Mouse (Mus musculus) WW6 (cell line): ENCODE data around the gene Dnm1.
"Not testable (repeated sequence)": the region's sequence is repeated elsewhere in the genome, so short reads cannot be mapped to it uniquely, and the experiment has no call there.

Source experiments
- DNase-seq: peaks from one replicate; pipeline ENCODE4 v3.0.0-alpha.2; 2013; ENCODE audit warnings: low read depth, low spot score

The Dnm1 gene

DNA sequence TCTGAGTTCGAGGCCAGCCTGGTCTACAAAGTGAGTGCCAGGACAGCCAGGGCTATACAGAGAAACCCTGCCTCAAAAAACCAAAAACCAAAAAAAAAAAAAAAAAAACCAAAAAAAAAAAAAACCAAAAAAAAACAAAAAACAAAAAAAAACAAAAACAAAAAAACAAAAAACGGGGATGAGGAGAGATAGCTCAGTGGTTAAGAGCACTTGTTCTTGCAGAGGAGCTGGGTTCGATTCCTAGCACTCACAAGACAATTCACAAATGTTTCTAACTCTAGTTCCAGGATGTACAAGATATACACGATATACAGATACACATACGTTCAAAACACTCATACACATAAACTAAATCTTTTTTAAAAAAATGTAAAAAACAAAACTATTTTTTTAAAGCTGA, 9.1 kb upstream of the Dnm1 start:
- DNase-seq: not testable (repeated sequence)

DNA sequence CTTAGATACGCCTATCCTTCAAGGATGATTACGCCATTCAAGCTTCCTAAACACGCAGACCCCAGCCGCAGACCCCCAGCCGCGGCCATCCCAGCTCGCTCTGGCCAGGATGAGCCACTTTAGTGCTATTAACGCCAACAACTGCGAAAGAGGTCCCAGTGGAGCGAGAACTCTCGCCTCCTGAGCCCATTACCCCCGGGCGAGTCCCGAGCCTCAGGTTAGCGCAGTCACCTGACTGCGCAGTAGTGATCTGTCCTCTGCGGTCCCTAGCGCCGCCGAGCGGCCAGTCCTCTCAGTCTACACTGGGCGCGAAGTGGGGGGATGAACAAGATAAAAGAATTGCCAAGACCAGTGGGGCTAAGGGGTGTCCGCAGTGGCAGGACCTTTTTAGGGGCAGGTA, 8.3 kb upstream of the Dnm1 start:
- no peak for DNase-seq

DNA sequence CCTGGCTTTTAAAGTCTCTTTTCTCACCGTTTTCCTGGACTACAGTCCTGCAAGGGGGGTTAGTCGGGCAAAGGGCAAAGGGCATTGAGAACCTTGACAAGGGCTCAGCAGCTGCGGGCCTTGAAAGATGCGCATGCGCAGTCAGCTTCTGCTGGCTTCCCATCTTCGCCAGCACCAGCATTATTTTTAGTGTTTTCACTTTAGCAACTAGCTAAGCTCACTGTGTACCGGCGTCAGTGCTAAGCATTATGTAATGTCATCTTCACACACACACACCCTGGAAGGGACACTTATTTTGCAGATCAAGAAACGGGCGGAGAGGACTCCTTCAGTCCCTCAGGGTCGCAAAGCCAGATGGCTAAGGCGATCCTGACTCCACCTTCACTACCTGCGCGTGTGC, 7.6 kb upstream of the Dnm1 start:
- DNase-seq: no peak

DNA sequence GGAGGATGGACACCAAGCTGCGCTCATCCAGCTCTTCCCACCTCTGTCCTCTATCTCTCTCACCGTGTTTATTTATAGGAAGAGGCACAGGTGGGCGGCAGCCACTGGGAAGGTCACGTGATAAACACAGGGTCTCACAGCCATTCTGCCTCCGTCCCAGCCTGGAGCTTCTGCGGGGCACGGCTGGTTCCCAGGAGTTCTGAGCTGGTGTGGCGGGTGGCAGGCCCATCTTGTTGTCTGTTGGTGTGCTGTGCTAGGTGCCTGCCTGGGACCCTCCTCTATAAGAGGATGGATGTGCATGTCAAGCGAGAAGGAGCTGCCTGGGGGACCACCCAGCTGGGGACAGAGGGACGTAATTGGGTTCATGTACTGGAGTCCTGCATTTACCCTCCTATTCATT, 5.2 kb upstream of the Dnm1 start:
- DNase-seq: no peak

DNA sequence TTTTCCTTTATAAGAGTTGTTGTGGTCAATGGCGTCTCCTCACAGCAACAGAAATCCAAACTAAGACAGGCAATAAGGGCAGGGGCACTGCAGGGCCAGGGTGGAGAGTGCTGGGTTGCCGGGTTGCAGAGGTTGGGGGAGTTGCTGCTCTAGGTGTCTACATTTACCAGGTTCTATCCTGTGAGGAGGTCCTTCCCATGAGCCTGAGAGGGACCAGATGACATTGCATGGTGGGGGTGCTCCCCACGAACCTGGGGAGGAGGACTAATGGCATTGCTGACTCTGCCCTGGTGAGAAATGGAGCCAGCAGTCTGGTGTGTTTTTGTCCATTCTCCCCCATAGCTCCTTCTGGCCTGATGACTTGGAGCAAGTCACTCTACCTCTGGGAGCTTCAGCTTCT, 4.6 kb upstream of the Dnm1 start:
- DNase-seq: no peak

DNA sequence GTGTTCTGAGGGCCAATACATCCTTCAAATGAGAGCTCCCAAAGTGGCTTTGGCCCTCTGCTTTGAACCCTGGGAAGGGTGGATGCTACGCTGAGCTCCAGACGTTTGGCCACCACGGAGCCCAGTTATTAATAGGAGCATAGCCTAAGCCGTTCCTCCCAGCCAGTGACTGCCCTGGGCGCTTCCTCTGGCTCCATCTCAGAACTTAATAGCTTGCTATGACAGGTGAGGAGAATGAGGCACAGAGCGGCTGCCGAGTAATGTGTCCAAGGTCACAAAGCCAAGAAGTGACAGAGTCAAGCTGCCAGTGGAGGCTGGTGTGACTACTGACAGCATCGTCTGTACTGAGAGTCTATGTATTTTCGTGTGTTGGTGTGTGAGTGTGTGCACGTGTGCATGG, 3.1 kb upstream of the Dnm1 start:
- no peak for DNase-seq

DNA sequence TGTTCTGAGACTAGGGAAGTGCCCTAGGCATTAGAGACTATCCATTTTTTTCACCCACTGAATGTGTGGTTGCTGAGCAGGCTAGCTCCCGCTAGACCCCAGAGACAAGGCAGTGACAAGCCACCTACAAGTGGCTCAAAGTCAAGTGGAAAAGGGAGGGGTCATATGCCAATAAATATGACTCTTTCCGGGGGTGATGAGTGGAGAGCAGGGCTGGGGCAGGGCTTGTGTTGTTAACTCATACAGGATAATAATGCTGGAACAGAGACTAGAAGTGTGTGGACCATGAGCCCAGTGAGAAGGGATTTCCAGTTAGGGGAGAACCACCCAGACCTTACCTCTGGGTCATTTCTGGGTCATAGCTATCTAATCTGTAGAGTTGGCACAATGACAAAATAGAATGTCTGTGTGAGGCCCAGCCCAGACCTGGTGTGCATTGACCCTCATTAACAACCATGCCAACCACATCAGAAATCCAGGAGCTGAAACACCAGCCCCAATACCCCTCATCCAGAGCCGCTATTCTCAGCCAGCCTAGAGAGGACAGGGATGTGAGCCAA, 1.3 kb upstream of the Dnm1 start:
- DNase-seq: no peak

DNA sequence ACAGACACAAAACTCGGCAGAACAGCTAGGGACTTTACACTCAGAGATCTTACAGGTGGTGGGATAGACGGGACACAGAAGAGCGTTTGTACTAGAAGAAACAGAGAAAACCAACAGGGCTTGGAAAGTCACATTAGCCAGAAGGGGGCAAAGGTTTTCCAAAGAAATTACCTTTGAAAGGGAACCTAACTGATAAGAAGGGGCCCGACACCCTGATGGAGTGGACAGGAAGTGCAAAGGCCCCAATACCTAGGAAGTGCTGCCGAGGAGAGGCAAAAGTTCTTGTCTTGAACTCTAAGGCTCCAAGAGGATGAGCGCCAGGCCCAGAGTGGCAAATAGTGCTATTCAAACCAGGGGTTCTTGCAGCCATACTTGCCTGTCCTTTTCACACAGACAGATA, 698 bp upstream of the Dnm1 start:
- no peak for DNase-seq

DNA sequence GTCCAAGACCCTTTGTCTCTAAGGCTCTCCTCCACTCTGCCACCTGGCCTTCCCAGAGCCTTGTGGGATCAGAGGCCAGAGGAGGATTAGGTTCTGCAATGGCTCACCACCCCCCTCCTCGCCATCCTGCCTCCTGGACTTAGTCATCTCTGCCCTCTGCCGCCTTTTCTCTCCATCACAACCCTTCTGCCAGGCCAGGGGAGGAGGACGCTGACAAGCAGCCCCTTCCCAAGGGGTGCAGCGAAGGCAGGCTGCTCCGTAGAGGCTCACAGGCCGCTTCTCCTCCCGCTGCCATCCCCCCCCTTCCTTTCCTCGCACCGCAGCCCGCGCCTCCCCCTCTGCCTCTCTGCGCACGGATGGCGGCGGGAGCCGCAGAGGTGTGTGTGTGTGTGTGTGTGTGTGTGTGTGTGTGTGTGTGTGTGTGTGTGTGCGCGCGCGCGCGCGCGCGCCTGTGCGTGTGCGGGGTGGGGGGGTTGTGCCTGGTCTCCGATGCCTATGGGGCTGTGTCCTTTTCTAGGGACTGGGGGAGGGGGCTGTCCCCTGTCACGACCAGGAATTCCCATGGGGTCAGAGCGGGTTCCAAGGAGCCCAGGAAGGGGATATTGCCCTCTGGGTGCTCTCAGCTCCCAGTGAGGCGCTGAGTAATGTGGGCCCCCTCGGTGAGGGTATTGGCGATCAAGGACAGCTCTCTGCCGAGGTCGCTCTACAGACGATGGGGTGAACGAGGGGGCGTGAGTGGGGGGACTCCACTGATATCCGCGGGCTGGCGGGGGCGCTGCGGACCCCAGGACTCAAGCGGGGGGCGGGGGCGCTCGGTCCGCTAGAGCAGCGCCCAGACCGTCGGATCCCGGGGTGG, 759 bp downstream of the Dnm1 start, which contains the start of gene Ciz1:
Gene Ciz1, plus strand, starts transcription at position 177 of the 856 bp plus-strand sequence.
- no peak for DNase-seq

DNA sequence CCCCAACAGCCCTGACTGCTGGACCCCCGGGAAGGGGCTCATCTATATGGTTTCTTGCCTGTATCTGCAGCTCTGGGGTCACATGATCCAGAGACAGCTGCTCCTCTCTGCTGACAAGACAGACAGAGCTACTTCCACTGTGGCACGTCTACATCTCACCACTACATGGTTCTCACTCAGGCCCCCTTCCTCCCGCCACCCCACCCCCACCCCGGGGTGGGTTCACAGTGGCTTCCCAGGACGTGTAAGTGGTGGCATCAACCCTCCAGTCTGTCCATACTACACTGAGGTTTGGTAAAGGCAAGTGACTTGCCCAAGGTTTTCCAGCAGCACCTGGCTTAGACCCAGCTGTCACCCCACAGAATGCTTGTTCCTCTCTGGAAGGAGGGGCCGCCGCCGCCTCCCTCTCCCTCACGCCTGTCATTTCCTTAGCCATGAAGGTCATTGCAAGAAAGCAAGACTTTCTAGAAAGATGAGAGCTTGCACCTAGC, 1.6 kb downstream of the Dnm1 start:
- no peak for DNase-seq

DNA sequence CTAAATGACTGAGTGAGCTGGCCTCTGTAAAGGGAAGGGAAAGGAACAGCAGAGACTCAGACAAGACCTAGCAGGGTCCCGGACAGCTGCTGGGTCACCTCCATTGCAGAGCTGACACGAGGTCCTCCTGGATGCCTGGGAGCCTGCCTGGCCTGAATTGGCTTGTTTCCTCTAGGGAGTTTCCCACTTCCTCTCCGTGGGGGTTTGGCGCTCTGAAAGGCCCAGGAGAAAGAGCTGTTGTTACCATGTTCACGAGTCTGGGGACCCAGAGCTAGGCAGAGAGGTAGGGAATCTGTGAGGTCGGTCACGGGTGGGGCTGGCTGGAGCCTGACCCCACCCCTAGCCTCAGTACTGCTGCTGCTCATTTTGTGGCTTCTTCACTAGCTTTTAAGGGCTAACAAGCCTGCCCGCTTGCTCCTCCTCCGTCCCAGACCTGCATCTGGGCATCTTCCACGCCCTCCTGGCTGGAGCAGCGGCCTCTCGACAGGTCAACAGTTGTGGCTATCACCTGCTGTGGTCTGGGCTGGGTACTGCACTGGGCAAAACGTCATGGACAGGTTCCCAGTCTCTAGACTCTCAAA, 2.6 kb downstream of the Dnm1 start:
- DNase-seq: no peak

DNA sequence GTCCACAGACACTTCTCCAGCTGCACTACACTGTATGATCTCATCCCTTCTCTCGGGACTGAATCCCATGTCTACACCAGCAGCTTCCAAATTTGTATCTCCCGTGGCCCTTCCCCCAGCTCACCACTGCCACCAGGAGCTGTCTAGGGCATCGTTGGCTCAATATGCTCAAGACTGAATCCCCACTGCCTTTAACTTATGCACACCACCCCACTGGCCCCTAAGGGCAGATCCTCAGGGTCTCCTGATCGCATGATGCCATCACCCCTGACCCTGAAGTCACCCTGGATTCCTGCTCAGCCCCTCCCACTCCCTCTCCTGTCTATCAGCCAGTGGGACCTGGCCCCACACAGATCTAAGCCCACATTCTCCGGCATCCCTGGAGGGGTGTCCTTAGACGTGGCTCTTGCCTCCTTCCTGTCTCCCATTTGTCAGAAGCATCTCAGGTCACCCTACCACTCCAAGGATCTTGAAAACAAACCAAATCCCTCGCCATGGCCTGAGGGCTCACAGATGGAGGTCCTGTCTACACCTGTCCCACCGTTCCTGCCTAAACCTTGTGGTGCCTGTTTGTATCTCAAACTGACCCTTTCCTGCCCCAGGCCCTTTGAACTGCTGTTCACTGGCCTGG, 3.4 kb downstream of the Dnm1 start:
- no peak for DNase-seq

DNA sequence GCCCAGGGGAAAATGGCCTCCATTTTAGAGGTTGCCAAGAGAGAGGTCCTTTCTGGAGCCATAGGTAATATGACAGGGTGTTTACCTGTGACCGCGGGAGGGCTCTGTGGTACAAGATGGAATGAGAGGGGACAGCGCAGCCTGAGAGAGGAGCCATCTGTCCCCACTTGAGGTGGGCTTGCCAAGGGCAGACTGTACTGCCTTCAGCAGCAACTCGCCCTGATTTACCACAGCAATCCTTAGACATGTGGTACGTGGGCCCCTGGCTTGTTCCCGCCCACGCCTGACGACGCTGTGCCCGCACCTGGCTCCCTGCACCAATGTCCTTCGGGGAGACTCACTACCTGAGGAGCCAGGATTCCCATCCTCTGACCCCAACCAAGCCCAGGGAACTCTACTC, 4.8 kb downstream of the Dnm1 start:
- DNase-seq: no peak

DNA sequence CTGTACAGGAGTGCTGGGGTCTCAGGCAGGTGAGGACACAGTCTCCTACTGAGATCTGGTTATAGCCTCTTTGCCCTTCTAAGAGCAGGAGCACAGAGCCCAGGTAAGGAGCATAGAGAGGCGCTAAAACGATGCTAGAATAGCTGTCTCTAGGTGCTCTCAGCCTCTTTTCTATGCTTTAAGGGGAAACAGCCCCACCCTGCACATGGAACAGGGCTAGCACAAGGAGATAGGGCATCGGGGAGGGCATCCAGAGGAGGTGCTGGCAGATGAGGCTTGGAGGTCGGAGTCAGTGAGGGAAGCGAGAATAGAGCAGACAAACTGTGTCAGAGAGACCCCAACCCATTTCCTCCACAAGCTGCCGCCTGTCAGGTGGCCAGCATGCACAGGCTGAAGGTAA, 6.1 kb downstream of the Dnm1 start:
- DNase-seq: no peak

DNA sequence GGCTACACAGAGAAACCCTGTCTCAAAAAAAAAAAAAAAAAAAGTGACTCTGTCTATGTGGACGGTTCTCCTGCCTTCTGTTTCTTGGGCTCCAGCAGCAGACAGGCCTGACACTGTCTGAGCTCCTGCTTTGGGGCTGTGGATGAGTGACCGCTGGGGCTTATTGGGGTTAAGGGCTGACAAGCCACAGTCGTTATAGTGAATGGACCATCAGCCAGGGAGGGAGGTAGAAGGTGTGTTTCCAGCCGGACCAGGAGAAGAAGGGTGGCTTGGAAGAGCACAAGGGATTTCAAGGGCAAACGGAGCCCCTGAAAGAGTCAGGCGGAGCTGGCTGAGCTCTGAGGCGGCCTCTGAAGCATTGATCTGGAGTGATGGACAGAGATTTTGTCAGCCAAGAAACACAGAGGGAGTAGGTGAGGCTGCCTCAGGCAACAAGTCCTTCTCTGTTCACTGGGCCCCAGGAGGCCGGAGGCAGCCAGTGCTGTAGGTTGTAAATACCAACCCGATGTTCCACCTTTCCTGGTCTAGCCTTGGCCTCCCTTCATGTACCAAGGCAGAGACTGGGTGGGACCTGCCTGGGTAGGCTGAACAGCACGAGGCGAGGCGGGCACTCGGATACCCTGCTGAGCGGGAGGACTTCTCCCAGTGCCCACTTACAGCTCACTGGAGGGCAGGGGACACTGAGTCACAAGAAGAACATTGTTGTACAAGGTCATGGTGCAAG, 8.4 kb downstream of the Dnm1 start:
- no peak for DNase-seq

DNA sequence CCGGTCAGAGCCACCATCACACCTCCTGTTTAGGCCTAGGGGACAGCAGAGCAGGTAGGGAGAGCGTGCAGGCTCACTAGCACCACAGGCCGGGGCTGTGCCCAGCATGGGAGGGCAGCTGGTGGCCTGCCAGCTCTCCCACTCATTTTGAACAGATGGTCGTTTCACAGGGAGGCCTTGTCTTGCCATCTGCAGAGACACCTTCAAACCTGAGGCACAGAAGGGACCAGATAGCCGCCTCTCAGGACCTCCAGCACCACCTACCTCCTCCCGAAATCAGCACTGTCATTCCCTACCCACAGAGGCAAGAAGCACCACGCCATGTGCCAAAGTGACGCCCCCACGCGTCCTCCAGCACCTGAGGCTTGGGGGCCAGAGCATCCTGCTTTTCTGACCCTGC, 9.1 kb downstream of the Dnm1 start:
- no peak for DNase-seq

DNA sequence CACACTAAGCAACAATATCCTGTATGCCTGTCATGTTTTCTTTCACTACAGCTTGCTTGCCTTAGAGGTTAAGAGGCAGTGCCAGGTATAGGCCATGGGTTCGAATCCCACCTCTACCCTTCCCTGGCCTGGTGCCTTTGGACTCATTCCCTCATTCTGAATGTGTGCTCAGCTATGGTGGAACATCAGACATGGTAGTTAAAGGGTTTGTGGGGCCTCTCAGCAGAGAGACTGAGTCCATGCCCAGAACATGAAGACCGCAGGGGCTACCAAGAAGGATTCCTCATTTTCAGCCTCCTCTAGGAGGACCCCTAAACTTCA, 9.8 kb downstream of the Dnm1 start:
- no peak for DNase-seq

DNA sequence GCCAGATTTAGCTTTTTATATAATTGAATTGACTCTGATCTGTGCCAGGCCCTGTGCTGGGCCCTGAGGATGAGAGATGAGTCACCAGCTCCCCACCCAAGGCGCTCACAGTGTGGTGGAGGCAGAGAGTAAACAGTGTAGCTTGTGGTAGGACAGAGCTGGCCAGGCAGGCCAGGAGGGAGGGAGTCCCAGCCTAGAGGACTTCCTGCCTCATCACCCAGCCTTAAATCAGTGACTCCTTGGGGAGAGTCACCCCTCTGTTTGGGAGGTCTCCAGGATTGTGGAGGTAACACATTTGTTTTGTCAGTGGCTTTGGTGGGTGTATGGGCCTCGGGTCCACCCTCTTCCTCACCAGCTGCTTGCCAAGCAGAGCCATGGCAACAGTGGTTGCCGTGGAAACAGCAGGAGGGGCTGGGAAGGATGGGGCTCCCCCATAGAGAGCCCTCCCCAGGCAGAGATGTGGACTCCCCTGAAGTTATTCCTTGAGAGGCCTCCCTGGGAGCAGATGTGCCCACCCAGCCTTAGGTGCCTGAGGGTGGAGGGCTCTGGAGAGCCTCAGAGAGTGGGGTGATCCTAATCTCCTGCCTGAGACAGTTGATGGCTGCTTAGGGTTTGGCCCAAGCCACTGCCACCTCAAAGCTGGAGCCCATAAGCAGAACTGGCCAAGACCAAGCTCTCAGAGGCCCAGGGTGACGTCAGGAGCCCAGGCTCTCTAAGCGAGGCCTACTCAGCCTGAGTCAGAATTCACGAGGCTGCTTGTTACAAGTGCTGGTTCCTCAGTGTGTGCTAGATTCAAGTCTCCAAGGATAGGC, 10.4 kb downstream of the Dnm1 start:
- DNase-seq: no peak

DNA sequence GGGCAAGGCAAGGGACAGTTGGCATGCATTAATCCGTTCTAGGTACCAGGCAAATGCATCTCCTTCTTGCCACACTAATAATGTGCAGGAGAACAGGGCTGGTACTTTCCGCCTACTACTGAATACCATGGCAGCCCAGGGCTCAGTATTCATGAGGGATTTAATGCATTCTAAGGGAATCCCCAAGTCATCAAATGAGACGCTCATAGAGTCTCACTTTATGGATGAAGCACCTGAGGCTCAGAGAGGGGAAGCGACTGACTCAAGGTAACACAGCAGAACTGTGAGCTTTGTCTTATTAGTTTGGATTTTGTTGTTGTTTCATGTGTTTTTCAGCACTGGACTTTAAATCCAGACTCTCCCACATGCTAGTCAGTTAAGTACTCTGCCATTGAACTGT, 11.1 kb downstream of the Dnm1 start:
- no peak for DNase-seq

DNA sequence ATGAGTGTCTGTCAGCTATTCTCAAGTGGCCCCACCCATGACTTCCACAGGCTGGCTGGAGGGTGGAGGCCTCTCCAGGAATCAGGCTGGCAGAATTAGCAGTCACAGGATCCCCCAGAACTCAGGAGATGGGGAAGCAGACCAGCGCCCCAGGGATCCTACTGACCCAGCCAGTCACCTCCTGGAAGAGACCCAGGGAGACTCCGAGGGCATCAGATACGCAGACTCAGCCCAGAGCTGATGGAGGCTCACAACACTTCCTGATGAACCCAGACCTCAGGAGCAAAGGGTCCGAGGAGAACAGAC, 11.6 kb downstream of the Dnm1 start:
- no peak for DNase-seq
